8 mouse cellular contexts compared by ENCODE assay signal in the genomic region with DNA sequence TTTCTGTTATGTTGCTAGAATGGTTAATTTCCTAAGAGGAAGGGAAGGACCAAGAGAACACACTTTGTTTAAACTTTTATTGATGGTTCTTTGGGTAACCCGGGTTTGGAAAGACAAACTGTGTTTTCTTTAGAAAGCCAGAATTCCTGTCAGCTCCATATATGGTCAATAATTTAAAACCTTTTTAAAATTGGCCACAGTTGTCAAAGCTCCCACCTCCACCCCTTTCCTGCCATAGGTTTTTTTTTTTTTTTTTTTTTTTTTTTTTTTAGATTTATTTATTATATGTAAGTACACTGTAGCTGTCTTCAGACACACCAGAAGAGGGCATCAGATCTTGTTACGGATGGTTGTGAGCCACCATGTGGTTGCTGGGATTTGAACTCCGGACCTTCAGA. TPM values are rescaled to one million over a fixed set of nuclear protein-coding genes. Genes with fewer than 3 reads are reported as not detected.
DNase-seq lines count a peak whose midpoint lies in the region; ATAC-seq and TF ChIP-seq lines count a peak whose summit lies in the region.
"Not testable (repeated sequence)": the region's sequence is repeated elsewhere in the genome, so short reads cannot be mapped to it uniquely, and the experiment has no call there.

No protein-coding gene starts in this region.

- not testable (repeated sequence) for TF ChIP-seq EP300 in liver, postnatal 0 days (IDR thresholded peaks at IDR 0.05; ENCODE audit: low read depth)

- 64% methylated on average over 3 of the region's 3 CpGs for WGBS in heart, embryonic 11.5 days (ENCODE audit: insufficient replicate concordance)
- 61% methylated on average over 3 of the region's 3 CpGs for WGBS in hindbrain, embryonic 16.5 days
- 66% methylated on average over 3 of the region's 3 CpGs for WGBS in limb, embryonic 10.5 days
- 59% methylated on average over 3 of the region's 3 CpGs for WGBS in liver, postnatal 0 days (ENCODE audit: insufficient replicate concordance)
- 66% methylated on average over 3 of the region's 3 CpGs for WGBS in midbrain, embryonic 15.5 days
- WGBS in stomach, embryonic 15.5 days, result 48% methylated on average over 3 of the region's 3 CpGs

- TF ChIP-seq CTCF in G1E (IDR thresholded peaks at IDR 0.05; ENCODE audit: low read depth, low read length); embryonic fibroblast, embryonic 13.5 days (IDR thresholded peaks at IDR 0.05; ENCODE audit: borderline replicate concordance, insufficient read depth, low read length); liver, postnatal 0 days (IDR thresholded peaks at IDR 0.05; ENCODE audit: low read depth): not testable (repeated sequence)

- not testable (repeated sequence) for H3K36me3 ChIP-seq in G1E (replicated peaks); heart, embryonic 11.5 days (ENCODE audit: control insufficient read depth, insufficient read depth, low read length); hindbrain, embryonic 16.5 days (ENCODE audit: control insufficient read depth, insufficient read depth, low read length); limb, embryonic 10.5 days; liver, postnatal 0 days (replicated peaks; ENCODE audit: insufficient read depth, low read length); midbrain, embryonic 15.5 days (replicated peaks); stomach, embryonic 15.5 days

- not testable (repeated sequence) for H3K27me3 ChIP-seq in G1E (ENCODE audit: insufficient read depth, low read length); heart, embryonic 11.5 days (ENCODE audit: control insufficient read depth, insufficient read depth, low read length); hindbrain, embryonic 16.5 days (replicated peaks; ENCODE audit: control insufficient read depth, insufficient read depth, low read length); limb, embryonic 10.5 days (ENCODE audit: low read depth, poor library complexity, severe bottlenecking); liver, postnatal 0 days (ENCODE audit: insufficient read depth, low read length); midbrain, embryonic 15.5 days (replicated peaks); stomach, embryonic 15.5 days (replicated peaks)

- not testable (repeated sequence) for ATAC-seq in G1E (ENCODE audit: extremely low read depth, insufficient number of reproducible peaks, low FRiP score, poor library complexity, severe bottlenecking); heart, embryonic 11.5 days (replicated peaks; ENCODE audit: insufficient number of reproducible peaks, low FRiP score, low TSS enrichment); hindbrain, embryonic 16.5 days; liver, postnatal 0 days; midbrain, embryonic 15.5 days (replicated peaks); stomach, embryonic 15.5 days (ENCODE audit: insufficient read depth, low FRiP score, low read depth)

- TF ChIP-seq POLR2A in embryonic fibroblast, embryonic 13.5 days (IDR thresholded peaks at IDR 0.05; ENCODE audit: low read depth, low read length), result not testable (repeated sequence)

- H3K9ac ChIP-seq in heart, embryonic 11.5 days (ENCODE audit: low read depth, low read length); liver, postnatal 0 days (replicated peaks); midbrain, embryonic 15.5 days; stomach, embryonic 15.5 days: not testable (repeated sequence)
- peak overlapping the region; percentile 93; the same call in 1 of the 2 replicates for H3K9ac ChIP-seq in hindbrain, embryonic 16.5 days (ENCODE audit: low read depth, low read length)

- peak overlapping the region; percentile 65 for H3K4me2 ChIP-seq in heart, embryonic 11.5 days
- peak overlapping the region; percentile 78 for H3K4me2 ChIP-seq in hindbrain, embryonic 16.5 days (ENCODE audit: low read length)
- peak overlapping the region; percentile 99 for H3K4me2 ChIP-seq in liver, postnatal 0 days (ENCODE audit: low read depth, low read length)
- H3K4me2 ChIP-seq in midbrain, embryonic 15.5 days, result peak overlapping the region; percentile 92
- peak overlapping the region; percentile 83 for H3K4me2 ChIP-seq in stomach, embryonic 15.5 days

- H3K27ac ChIP-seq in embryonic fibroblast, embryonic 13.5 days (ENCODE audit: insufficient read depth, low read length); heart, embryonic 11.5 days (ENCODE audit: low read depth, low read length); hindbrain, embryonic 16.5 days (ENCODE audit: low read depth, low read length); limb, embryonic 10.5 days; liver, postnatal 0 days (ENCODE audit: low read depth); midbrain, embryonic 15.5 days: not testable (repeated sequence)
- 0 out of 2 replicates have a peak overlapping the region, but pooled peaks have one; percentile 40 for H3K27ac ChIP-seq in stomach, embryonic 15.5 days

- peak overlapping the region; percentile 94; the same call in 1 of the 2 replicates for H3K4me3 ChIP-seq in G1E (ENCODE audit: low read depth, low read length)
- H3K4me3 ChIP-seq in embryonic fibroblast, embryonic 13.5 days (ENCODE audit: insufficient read depth, low read length), result peak overlapping the region; percentile 90; the same call in 1 of the 2 replicates
- H3K4me3 ChIP-seq in heart, embryonic 11.5 days (ENCODE audit: low read depth, low read length), result peak overlapping the region; percentile 71
- H3K4me3 ChIP-seq in hindbrain, embryonic 16.5 days (ENCODE audit: low read length), result peak overlapping the region; percentile 89
- peak overlapping the region; percentile 79 for H3K4me3 ChIP-seq in limb, embryonic 10.5 days
- H3K4me3 ChIP-seq in liver, postnatal 0 days (ENCODE audit: low read depth, low read length), result peak overlapping the region; percentile 98
- peak overlapping the region; percentile 74 for H3K4me3 ChIP-seq in midbrain, embryonic 15.5 days
- peak overlapping the region; percentile 97 for H3K4me3 ChIP-seq in stomach, embryonic 15.5 days (replicated peaks)

- not testable (repeated sequence) for H3K9me3 ChIP-seq in G1E (replicated peaks); heart, embryonic 11.5 days (replicated peaks; ENCODE audit: control insufficient read depth, low read length); hindbrain, embryonic 16.5 days (ENCODE audit: control insufficient read depth, low read length); limb, embryonic 10.5 days (replicated peaks); liver, postnatal 0 days (ENCODE audit: low read length); midbrain, embryonic 15.5 days; stomach, embryonic 15.5 days

- H3K4me1 ChIP-seq in G1E (ENCODE audit: insufficient read depth, low read depth, low read length); embryonic fibroblast, embryonic 13.5 days (ENCODE audit: control insufficient read depth, insufficient read depth, low read length); heart, embryonic 11.5 days (ENCODE audit: control insufficient read depth, insufficient read depth, low read length); hindbrain, embryonic 16.5 days (ENCODE audit: control insufficient read depth, insufficient read depth, low read depth, low read length); limb, embryonic 10.5 days; liver, postnatal 0 days (ENCODE audit: insufficient read depth); midbrain, embryonic 15.5 days; stomach, embryonic 15.5 days: not testable (repeated sequence)

- not testable (repeated sequence) for DNase-seq in G1E (ENCODE audit: low spot score); limb, embryonic 10.5 days (ENCODE audit: low spot score); liver, postnatal 0 days

RNA-seq across cellular contexts. Expression of a gene that starts 1.2 kb away (rescaled TPM):
- total RNA-seq in G1E (2014; fragmentation: Nextera tagmentation), result 22.2 and 37.8 TPM in 2 replicates
- total RNA-seq in G1E (2017), result 28.1 and 31.4 TPM in 2 replicates
- polyA plus RNA-seq in G1E (2012), result 0.55 and 0.78 TPM in 2 replicates
- 61.2 and 102 TPM in 2 replicates for polyA plus RNA-seq in embryonic fibroblast, embryonic 13.5 days (2011; ENCODE audit: insufficient read length, low read depth, missing spikeins)
- polyA plus RNA-seq in heart, embryonic 11.5 days (2014; fragmentation: Nextera tagmentation; extraction: Ambion mirVana), result 11.2 and 13.4 TPM in 2 replicates
- 6.3 and 6.9 TPM in 2 replicates for polyA plus RNA-seq in hindbrain, embryonic 16.5 days (2015; fragmentation: Nextera tagmentation; extraction: Ambion mirVana)
- 2.9 and 3.4 TPM in 2 replicates for polyA plus RNA-seq in limb, embryonic 10.5 days (2016; fragmentation: Nextera tagmentation; extraction: Ambion mirVana)
- 28.5 and 34.2 TPM in 2 replicates for polyA plus RNA-seq in liver, postnatal 0 days (2015; fragmentation: Nextera tagmentation; extraction: Ambion mirVana)
- 3.3 and 4.8 TPM in 2 replicates for polyA plus RNA-seq in midbrain, embryonic 15.5 days (2015; fragmentation: Nextera tagmentation; extraction: Ambion mirVana)
- 27.8 and 28.9 TPM in 2 replicates for polyA plus RNA-seq in stomach, embryonic 15.5 days (2015; fragmentation: Nextera tagmentation; extraction: Ambion mirVana)
